Mouse (Mus musculus) megakaryocyte, embryonic 14.5 days (primary cell): ENCODE results near the gene Ttll11. TPM values are rescaled to one million over a fixed set of nuclear protein-coding genes. Genes with fewer than 3 reads are reported as not detected.

Experiments
- H3K27me3 ChIP-seq: replicated peaks from 2 replicates; pipeline ENCODE3; 2012; ENCODE audit warnings: inconsistent platforms
- H3K36me3 ChIP-seq: replicated peaks from 2 replicates; pipeline ENCODE3; 2012; ENCODE audit warnings: low read length, inconsistent platforms, mixed read lengths
- H3K4me1 ChIP-seq: 2 replicates; pipeline ENCODE4 v1.6.1; 2012; ENCODE audit warnings: inconsistent platforms
- H3K4me3 ChIP-seq: replicated peaks from 2 replicates; pipeline ENCODE3; 2012; ENCODE audit warnings: moderate library complexity, mild to moderate bottlenecking, inconsistent platforms
- H3K9me3 ChIP-seq: 2 replicates; pipeline ENCODE4 v1.6.1; 2012; ENCODE audit warnings: inconsistent platforms
- FLI1 ChIP-seq: IDR thresholded peaks from 2 replicates; pipeline ENCODE4 v1.6.1; 2012; ENCODE audit warnings: low read length, inconsistent platforms, mixed read lengths
- GATA1 ChIP-seq: IDR thresholded peaks from 3 replicates; pipeline ENCODE4 v1.6.1; 2012; ENCODE audit warnings: mixed read lengths, low read length, inconsistent platforms, borderline replicate concordance
- polyA plus RNA-seq: library from polyadenylated mRNA; stranded (reverse); fragments of >175 nt; gene quantifications from 2 replicates; pipeline ENCODE4 v1.2.3, GENCODE M21; 2012; ENCODE audit warnings: low replicate concordance; ENCODE audit not compliant: insufficient read depth

The Ttll11 gene
- polyA plus RNA-seq, 1 experiment, result 64.8 TPM

- Histone ChIP-seq H3K36me3 (peaks cover 98% of the 10 kb centered on the region), H3K4me1 (peaks cover 81% of the 10 kb centered on the region)
- TF ChIP-seq GATA1, result no peak
- TF ChIP-seq FLI1, result no peak
These were observed 196.3 kb downstream of the Ttll11 start for GRCm38 (mm10) chr2:35783368-35783767.

DNA sequence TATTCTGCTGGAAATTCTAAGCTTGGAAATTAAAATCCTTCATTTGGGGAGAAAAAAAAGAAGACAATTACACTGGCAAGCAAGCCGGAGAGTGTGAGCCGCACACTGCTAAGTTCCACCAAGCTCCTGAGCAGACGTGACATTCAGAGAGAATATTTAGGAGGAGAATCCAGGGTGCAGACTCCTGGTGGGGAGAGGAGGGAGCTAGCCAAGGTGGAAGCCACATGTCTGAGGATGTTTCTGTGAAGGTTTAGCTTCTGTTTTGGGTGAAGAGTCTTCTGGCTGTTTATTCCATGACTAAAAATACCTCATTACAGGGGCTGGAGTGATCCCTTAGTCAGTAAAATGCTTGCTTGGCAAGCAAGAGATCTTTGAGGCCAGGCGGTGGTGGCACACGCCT is 200.4 kb downstream of the Ttll11 start:
- H3K4me1 ChIP-seq, result peaks cover 92% of the 10 kb centered on the region
- no peak overlapping the region for H3K4me3 ChIP-seq
- H3K27me3 ChIP-seq, result no peaks in the 10 kb centered on the region
- peaks cover 95% of the 10 kb centered on the region for H3K36me3 ChIP-seq
- TF ChIP-seq GATA1, result no peak
- no peak for TF ChIP-seq FLI1
- H3K9me3 ChIP-seq, result no peaks in the 10 kb centered on the region

More at GRCm38 (mm10) chr2:35783368-35783767, 196.3 kb downstream of the Ttll11 start:
- Histone ChIP-seq H3K4me3 (no peak overlapping the region), H3K27me3 (no peaks in the 10 kb centered on the region), H3K9me3 (no peaks in the 10 kb centered on the region)

GRCm38 (mm10) chr2:35776935-35777334 is 202.8 kb downstream of the Ttll11 start:
- Histone ChIP-seq H3K4me1 (peaks cover 85% of the 10 kb centered on the region), H3K9me3 (no peaks in the 10 kb centered on the region), H3K36me3 (peaks cover 90% of the 10 kb centered on the region), H3K4me3 (peak overlapping the region; percentile 80), H3K27me3 (no peaks in the 10 kb centered on the region)
- TF ChIP-seq GATA1 (no peak), FLI1 (no peak)

DNA sequence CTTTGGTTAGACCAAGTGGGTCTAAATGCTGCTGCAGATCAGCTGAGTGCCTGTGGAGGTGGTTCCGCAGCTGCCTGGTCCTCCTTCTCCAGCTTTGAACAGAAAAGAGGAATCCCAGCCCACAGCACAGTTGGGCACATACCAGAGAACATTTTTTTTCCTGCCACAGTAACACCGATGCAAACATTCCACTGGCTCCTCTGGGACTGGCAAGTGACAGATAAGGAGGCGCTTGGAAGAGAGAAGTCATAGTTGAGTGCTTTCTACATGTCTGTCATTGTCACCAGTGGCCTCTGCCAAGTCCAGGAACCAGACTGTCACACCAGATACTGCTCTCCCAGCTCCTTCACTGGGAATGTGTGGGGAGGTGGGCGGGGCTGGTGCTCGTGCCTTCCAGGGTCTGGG is 204.1 kb downstream of the Ttll11 start:
- H3K9me3 ChIP-seq, result no peaks in the 10 kb centered on the region
- H3K36me3 ChIP-seq, result peaks cover 89% of the 10 kb centered on the region
- no peak; the same call in 2 of the 3 replicates for TF ChIP-seq GATA1
- no peak for TF ChIP-seq FLI1

DNA sequence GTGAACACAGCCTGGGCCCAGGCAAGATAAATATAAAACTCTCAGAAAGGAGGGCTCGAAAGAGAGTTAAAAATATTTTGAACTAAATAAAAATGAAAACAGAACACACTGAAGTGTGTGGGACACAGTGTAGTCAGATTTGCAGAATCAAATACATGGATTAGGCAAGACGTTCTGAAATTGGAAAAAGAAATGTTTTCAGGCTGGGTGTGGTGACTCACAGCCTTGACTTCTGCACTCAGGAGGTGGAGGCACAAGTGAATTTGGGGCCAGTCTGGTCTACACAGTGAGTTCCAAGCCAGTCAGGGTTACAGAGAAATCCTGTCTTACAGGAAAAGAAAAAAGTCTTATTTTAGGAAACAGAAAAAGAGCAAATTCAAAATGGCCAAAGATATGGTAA is 209.2 kb downstream of the Ttll11 start:
- no peak overlapping the region for H3K4me3 ChIP-seq
- peaks cover 79% of the 10 kb centered on the region for H3K36me3 ChIP-seq
- H3K4me1 ChIP-seq, result peaks cover 92% of the 10 kb centered on the region
- no peaks in the 10 kb centered on the region for H3K27me3 ChIP-seq
- no peaks in the 10 kb centered on the region for H3K9me3 ChIP-seq
- TF ChIP-seq FLI1 (no peak), GATA1 (no peak)

More for the DNA sequence above, 204.1 kb downstream of the Ttll11 start:
- Histone ChIP-seq H3K27me3 (no peaks in the 10 kb centered on the region), H3K4me3 (peak overlapping the region; percentile 65), H3K4me1 (peaks cover 85% of the 10 kb centered on the region)

GRCm38 (mm10) chr2:35769398-35769797 is 210.3 kb downstream of the Ttll11 start:
- H3K9me3 ChIP-seq, result no peaks in the 10 kb centered on the region
- H3K27me3 ChIP-seq, result no peaks in the 10 kb centered on the region
- TF ChIP-seq FLI1 (no peak), GATA1 (no peak)
- peak overlapping the region; percentile 70 for H3K4me3 ChIP-seq
- peaks cover 92% of the 10 kb centered on the region for H3K4me1 ChIP-seq
- H3K36me3 ChIP-seq, result peaks cover 81% of the 10 kb centered on the region

DNA sequence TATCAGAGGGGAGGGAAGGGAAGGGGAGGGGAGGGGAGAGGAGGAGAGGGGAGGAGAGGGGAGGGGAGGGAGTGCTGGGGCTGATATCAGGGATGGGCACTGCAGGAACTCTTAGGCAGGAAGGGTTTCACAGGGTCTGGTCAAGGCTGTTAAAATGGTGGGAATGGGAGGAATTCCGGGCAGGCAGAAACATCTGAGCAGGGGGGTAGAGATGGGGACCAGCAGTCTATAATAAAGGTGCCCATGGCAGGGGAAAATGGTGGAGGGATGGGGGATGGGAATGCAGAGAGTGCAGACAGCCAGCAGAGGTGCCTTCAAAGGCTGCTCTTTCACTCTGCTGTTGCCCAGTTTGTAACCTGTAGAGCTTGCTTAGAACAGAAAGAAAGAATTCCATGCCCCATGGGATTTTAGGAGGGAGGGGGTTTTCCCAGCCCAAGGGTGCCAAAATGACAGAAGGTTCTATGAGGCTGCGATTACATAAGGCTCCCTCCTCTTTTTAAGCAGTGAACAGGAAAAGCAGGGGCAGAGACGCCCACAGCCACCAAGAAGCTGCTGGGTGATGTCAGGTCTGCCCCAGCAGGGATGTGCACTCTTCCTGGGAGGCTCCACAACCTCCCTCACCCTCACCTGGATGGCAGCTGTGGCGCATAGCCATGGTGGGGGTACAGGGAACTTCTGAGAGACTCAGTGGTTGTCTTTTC is 211.0 kb downstream of the Ttll11 start:
- H3K27me3 ChIP-seq, result no peaks in the 10 kb centered on the region
- peak overlapping the region; percentile 81 for H3K4me3 ChIP-seq
- no peaks in the 10 kb centered on the region for H3K9me3 ChIP-seq
- TF ChIP-seq FLI1 (no peak), GATA1 (no peak)
- peaks cover 92% of the 10 kb centered on the region for H3K4me1 ChIP-seq
- H3K36me3 ChIP-seq, result peaks cover 81% of the 10 kb centered on the region

DNA sequence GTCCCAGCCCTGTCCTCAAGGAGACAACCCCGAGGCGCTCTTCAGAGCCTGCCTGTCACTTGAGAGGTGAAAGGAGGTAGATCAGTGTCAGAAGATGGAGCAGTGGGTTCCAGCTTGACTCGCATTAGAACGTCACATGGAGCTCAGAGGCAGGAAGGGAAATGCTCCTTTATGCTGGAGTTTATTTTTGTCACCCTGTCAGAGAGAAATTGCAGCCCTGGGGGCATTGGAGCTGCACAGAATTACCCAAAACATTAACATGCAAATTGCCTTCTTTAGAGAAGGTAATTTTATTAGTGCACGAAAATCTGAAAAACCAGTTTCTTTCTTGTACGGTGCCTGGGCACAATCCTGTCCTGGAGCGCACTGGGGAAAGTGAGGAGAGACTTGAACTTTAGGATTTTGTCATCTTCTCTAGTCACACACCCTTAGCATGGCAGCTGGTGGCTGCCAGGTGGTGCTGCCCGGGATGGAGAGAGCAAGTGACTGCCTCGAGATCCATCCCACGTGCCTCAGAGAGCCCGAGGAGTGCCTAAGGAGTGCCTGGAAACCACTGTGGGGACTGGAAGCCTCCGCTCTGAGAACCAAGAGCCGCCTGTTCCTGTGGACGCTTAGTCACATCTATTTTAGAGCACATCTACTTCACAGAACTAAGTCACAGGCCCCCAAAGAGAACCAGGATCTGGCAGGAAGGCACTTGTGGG is 211.7 kb downstream of the Ttll11 start:
- peaks cover 99% of the 10 kb centered on the region for H3K4me1 ChIP-seq
- TF ChIP-seq GATA1, result no peak
- TF ChIP-seq FLI1, result no peak

DNA sequence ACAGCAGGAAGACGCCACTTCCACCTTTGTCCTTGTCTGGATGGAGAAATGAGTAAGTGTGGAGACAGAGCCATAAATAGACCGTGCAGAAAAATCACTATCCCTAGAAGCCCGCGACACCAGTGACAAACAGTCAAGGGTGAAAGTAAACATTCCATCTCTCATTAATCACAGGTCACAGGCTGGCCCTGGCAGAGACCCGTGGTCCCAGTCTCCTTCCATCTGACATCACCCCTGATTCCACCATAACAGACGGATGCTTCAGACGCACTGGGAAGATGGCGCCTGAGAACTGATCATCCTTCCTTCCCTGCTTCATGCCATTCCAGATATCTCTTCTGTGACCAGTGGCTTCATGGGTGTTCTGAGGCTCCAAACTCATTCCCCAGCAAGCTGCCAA is 215.4 kb downstream of the Ttll11 start:
- TF ChIP-seq GATA1, result no peak
- no peak for TF ChIP-seq FLI1
- no peaks in the 10 kb centered on the region for H3K9me3 ChIP-seq

More for the DNA sequence above, 211.7 kb downstream of the Ttll11 start:
- Histone ChIP-seq H3K36me3 (peaks cover 86% of the 10 kb centered on the region), H3K9me3 (no peaks in the 10 kb centered on the region), H3K27me3 (no peaks in the 10 kb centered on the region), H3K4me3 (peak overlapping the region; percentile 84)

DNA sequence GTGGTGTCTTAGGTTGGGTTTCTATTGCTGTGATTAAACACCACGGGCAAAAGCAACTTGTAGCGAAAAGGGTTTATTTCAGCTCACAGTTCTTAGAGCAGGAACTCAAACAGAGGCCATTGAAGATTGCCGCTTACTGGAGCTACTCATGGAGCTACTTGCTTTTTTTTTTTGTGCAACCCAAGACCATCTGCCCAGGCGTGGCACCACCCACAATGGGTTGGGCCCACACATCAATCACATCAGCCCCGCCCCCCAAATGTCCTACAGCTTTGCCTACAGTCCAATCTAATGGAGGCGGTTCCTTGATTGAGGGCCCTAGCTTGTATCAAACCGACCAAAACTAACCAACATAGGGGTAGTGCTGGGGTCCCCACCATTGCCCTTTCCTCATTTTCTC is 215.9 kb downstream of the Ttll11 start:
- TF ChIP-seq GATA1 (no peak), FLI1 (no peak)
- Histone ChIP-seq H3K9me3 (no peaks in the 10 kb centered on the region), H3K4me3 (no peak overlapping the region), H3K27me3 (no peaks in the 10 kb centered on the region), H3K4me1 (peaks cover 98% of the 10 kb centered on the region), H3K36me3 (peaks cover 87% of the 10 kb centered on the region)

More for the DNA sequence above, 215.4 kb downstream of the Ttll11 start:
- Histone ChIP-seq H3K4me1 (peaks cover 98% of the 10 kb centered on the region), H3K4me3 (no peak overlapping the region), H3K36me3 (peaks cover 85% of the 10 kb centered on the region), H3K27me3 (no peaks in the 10 kb centered on the region)
